Mouse (Mus musculus) intestine, embryonic 14.5 days (tissue): ENCODE data around the gene 4930522L14Rik. TPM values are rescaled to one million over a fixed set of nuclear protein-coding genes. Genes with fewer than 3 reads are reported as not detected.
"Not testable (repeated sequence)": the region's sequence is repeated elsewhere in the genome, so short reads cannot be mapped to it uniquely, and the experiment has no call there.

Source experiments
- ATAC-seq: fragments of 200-750 bp; cut with Nextera tagmentation; replicated peaks from 2 replicates; pipeline ENCODE4 v1.8.0; 2017; ENCODE audit warnings: low read depth, moderate number of reproducible peaks, moderate TSS enrichment, moderate library complexity; ENCODE audit not compliant: low FRiP score, low TSS enrichment
- DNase-seq: peaks from one replicate; pipeline ENCODE4 v3.0.0-alpha.2; 2018; ENCODE audit warnings: low spot score
- H3K27ac ChIP-seq: fragments of 300-500 bp; sonication (generic); 2 replicates; pipeline ENCODE4 v1.5.1; 2014; ENCODE audit warnings: low read depth, mild to moderate bottlenecking, control low read depth
- H3K27me3 ChIP-seq: fragments of 300-500 bp; sonication (generic); replicated peaks from 2 replicates; pipeline ENCODE4 v1.6.1; 2014; ENCODE audit warnings: low read length, control low read depth; ENCODE audit not compliant: control insufficient read depth, insufficient read depth
- H3K36me3 ChIP-seq: fragments of 300-500 bp; sonication (generic); 2 replicates; pipeline ENCODE4 v1.6.1; 2014; ENCODE audit warnings: low read length, control low read depth; ENCODE audit not compliant: control insufficient read depth, insufficient read depth
- H3K4me1 ChIP-seq: fragments of 300-500 bp; sonication (generic); replicated peaks from 2 replicates; pipeline ENCODE4 v1.6.1; 2014; ENCODE audit warnings: low read length, control low read depth, mixed read lengths; ENCODE audit not compliant: control insufficient read depth, insufficient read depth
- H3K4me2 ChIP-seq: fragments of 300-500 bp; sonication (generic); 2 replicates; pipeline ENCODE4 v1.6.1; 2014; ENCODE audit warnings: low read length
- H3K4me3 ChIP-seq: fragments of 300-500 bp; sonication (generic); 2 replicates; pipeline ENCODE4 v1.5.1; 2014; ENCODE audit warnings: low read depth, low read length, control low read depth, mixed read lengths
- H3K9ac ChIP-seq: fragments of 300-500 bp; sonication (generic); 2 replicates; pipeline ENCODE4 v1.6.1; 2014; ENCODE audit warnings: mild to moderate bottlenecking, low read length
- H3K9me3 ChIP-seq: fragments of 300-500 bp; sonication (generic); 2 replicates; pipeline ENCODE4 v1.6.1; 2016; ENCODE audit warnings: low read length, control low read depth; ENCODE audit not compliant: control insufficient read depth
- WGBS: fragments of 180-500 bp; shearing (Covaris S2); extraction: QIAGEN DNeasy Blood & Tissue Kit; methylation state at CpG from one replicate; pipeline ENCODE4 v1.1.7; 2014; 5-methylcytosine and 5-hydroxymethylcytosine counted together
- polyA plus RNA-seq: library from polyadenylated mRNA; unstranded; fragments of >200 nt; fragmentation: Nextera tagmentation; extraction: Ambion mirVana; gene quantifications from 2 replicates; pipeline ENCODE4 v1.2.1, GENCODE M21; 2014

The 4930522L14Rik gene
- polyA plus RNA-seq, 1 experiment from 2014 or later, result 13.1 TPM

DNA sequence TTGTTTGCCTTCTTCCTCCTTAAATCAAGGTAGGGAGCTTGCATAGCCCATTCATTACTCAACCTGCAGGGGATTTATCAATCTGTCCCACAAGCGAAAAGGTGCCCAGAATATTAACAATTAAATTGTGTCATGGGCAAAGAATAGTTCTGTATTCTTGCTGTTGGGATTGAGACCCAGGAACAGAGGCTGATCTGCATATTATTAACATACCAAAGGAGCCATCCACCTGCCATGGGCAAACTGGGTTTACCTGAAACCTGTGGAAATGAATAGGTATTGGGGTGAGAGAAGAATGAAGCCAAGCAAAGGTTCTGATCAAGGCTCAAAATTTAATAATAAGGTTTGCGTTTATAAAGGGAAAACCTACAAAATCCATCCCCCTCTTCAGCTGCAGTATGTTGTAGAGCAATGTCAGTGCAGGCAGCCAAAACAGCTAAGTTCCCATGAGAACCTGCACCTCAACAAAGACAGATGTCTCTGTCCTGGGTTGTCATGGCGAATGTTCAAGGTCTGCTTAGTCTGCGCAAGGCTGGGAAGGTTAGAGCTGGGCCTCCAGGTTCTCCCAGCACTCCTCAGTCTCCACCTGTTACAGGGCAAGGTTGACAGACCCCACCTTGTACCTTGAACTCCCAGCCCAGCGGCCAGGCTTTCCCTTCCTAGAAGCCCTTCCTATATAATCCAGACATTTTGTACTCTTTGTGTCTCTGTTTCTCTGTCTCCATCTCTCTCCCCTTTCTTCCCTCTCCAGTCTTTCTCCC lies 60.3 kb downstream of the 4930522L14Rik start:
- H3K4me3 ChIP-seq, result peak overlapping the region; percentile 53
- not testable (repeated sequence) for DNase-seq, H3K4me1 ChIP-seq, H3K36me3 ChIP-seq, H3K27ac ChIP-seq, H3K27me3 ChIP-seq, H3K9ac ChIP-seq, H3K9me3 ChIP-seq
- 58% methylated on average over 5 of the region's 5 CpGs for WGBS
- ATAC-seq, result peak; percentile 12; the same call in 1 of the 2 replicates
- peak overlapping the region; percentile 49; the same call in 1 of the 2 replicates for H3K4me2 ChIP-seq

DNA sequence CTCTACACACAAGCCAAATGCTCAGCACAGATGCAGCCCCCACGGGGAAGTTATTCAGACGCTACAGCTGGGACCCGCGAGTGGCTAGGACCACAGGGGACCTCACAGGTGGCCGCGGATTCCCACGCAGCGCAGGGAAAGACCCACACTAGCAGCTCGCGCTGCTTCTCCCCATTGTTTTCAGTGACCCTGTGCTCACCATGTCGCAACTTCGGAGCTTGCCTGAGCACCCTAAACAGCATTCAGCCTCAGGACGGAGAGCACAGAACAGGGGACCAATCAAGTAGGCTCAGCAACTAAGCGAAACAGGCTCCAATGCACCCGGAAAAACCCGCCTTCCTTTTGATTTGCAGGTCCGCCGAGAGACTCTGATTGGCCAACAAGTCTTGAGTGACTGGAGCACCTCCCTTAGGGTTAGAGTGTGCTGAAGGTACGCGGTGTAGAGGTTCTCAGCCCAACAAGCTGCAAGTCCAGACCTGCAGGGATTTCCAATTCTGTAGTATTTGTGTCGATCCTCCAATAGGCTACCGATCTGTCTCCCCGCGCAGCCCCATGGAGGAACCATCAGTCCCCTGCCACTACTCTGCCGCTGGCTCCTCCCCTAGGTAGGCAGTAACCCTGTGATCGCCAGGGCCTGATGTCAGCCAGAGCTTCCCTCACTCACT lies 61.0 kb downstream of the 4930522L14Rik start, which contains the start of gene 5430403G16Rik:
TSS of gene 5430403G16Rik (minus strand) at position 505 of the 665 bp plus-strand sequence.
- not testable (repeated sequence) for H3K9me3 ChIP-seq, H3K27me3 ChIP-seq, H3K36me3 ChIP-seq, H3K4me1 ChIP-seq
- under 1% methylated on average over 24 of the region's 26 CpGs for WGBS
- Histone ChIP-seq H3K4me3 (peak within 1 kb of the TSS; percentile 53), H3K4me2 (peak within 1 kb of the TSS; percentile 49), H3K27ac (peak within 1 kb of the TSS; percentile 65; the same call in 1 of the 2 replicates), H3K9ac (peak within 1 kb of the TSS; percentile 64)
- ATAC-seq (peak; percentile 97), DNase-seq (peak; percentile 81)

Other genes with a start within 250 kb of the 4930522L14Rik start
- gene Crlf2, start 192.9 kb downstream of the 4930522L14Rik start, polyA plus RNA-seq, result 10.8 and 11.0 TPM in 2 replicates
- 3.3 and 3.4 TPM in 2 replicates for gene 5430403G16Rik, start 60.8 kb downstream of the 4930522L14Rik start, polyA plus RNA-seq
- 0.58 and 0.82 TPM in 2 replicates for gene Gm15446, start 171.5 kb upstream of the 4930522L14Rik start, polyA plus RNA-seq
- gene Zfp932, start 244.6 kb upstream of the 4930522L14Rik start, polyA plus RNA-seq, result 19.5 and 20.0 TPM in 2 replicates